Mouse (Mus musculus) liver, adult (tissue): ENCODE measurements around the gene Dnajc28.

Experiments used
- GATA4 ChIP-seq: IDR thresholded peaks from 2 replicates; pipeline ENCODE4 v1.6.1; 2014; ENCODE audit warnings: mild to moderate bottlenecking, low read length; ENCODE audit not compliant: insufficient replicate concordance

Gene Dnajc28

DNA sequence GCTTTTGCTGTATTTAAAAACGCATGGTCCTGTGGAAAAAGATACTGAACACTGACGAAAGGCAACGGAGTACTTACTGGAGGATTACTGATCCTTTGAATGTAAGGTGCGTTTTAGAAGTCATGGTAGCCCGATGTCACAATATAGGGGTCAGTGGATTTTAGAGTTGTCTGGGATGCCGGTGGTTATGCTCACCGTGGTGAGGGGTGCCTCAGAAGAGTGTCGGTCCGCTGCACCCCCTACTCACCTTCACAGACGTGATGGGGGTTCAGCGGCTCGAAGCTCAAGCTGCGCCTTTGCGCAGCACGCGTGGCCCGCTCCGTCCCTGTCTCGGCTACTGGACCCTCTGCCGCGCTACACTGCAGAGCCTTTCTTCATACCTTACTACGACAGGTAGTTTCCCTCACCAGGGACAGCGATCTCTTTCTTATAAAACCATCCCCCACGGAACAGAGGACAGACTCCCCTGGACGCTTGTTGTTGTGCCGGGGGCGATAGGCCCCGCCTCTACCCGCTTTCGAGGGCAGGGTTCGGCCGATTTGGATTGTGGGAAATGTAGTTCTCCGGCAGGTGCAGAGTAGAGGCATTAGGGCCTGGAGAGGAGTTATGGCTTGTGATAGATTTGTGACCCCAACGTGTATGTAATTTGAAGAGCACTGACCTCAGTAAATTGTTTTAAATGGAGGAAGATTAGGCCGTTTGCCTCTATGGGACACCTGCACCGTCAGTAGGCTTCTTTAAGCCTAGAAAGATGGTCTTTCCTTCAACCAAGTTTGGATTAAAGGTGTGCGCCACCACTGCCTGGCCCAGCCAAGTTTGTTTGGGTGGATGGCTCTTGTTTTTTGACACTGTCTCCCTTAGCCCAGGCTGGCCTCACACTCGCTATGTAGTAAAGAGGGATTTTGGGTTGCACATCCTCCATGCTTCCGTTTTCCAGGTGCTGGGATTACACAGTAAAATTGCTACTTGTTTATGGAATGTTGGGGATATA is at the start of gene Dnajc28:
TSS of gene Dnajc28 (minus strand) at position 516 of the 991 bp plus-strand sequence.
- peak; percentile 8; the same call in 1 of the 2 replicates for TF ChIP-seq GATA4

DNA sequence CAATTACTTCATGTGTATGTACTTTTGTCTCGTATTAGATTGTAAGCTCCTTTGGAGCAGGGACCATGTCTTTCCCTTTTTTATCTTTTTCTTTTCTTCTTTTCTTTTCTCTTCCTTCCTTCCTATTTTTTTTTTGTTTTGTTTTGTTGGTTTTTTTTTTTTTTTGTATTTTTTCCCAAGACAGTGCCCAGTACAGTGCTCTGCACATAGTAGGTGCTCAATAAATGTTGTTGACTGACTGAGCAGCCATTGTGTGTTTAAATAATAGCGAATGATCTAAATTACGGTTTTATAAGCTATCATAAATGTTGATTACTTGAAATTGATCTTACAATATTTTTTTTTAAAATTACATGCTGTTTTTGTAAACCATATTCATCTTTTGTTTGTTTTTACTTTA is 45.0 kb upstream of the Dnajc28 start:
- TF ChIP-seq GATA4: no peak

DNA sequence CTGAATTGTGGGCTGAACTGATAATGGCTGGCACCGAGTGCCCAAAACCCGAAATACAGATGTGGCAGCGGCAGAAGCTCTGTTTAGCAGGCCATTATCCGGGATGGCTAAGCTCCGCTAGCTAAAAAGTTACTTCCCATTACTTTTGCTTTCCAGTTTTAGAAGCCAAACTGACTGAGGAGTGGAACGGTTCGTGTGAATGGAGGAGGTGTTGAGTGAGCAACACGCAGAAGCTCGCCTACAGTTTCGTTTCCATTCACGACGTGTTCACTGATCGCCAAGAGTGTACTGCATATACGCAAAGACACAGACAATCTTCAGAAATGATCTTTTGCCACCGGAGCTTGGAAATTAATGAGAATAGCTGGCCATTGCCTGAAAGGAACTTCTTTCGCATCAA is 43.5 kb upstream of the Dnajc28 start:
- no peak for TF ChIP-seq GATA4

DNA sequence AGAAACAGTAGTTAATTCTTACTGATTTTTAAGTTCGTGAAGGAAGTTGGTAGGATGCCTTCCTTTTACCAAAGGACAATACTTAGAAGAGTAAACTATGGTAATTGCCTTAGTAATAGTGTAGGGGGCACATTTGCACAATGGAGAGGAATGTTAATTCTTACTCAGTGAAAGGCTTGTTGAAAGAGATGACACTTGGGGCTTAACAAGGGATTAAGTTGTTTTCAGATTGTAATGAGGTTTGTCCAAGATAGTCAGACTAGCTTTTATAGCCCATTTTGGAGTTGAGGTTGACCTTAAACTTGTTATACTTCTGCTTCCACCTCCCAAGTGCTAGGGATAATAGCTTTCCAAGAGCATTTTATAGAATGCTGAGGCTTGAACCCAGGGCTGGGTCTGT is 42.6 kb upstream of the Dnajc28 start:
- no peak for TF ChIP-seq GATA4

DNA sequence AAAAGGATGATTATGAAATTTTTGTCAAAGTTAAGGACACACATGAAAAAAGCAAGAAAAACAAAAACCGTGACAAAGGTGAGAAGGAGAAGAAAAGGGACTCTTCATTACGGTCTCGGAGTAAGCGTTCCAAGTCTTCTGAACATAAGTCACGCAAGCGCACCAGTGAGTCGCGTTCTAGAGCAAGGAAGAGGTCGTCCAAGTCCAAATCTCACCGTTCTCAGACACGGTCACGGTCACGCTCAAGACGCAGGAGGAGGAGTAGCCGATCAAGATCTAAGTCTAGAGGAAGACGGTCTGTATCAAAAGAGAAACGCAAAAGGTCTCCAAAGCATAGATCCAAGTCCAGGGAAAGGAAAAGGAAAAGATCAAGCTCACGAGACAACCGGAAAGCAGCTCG is 41.0 kb upstream of the Dnajc28 start:
- no peak for TF ChIP-seq GATA4

DNA sequence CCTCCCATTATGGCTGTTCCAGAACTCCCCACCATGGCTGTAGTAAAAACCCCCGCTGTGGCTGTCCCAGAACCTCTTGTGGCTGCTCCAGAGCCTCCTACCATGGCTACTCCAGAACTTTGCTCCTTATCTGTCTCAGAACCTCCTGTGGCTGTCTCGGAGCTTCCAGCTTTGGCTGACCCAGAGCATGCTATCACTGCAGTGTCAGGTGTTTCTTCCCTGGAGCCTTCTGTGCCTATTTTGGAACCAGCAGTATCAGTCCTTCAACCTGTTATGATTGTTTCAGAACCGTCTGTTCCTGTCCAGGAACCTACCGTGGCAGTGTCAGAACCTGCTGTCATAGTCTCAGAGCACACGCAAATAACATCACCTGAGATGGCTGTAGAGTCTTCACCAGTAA is 39.6 kb upstream of the Dnajc28 start:
- no peak for TF ChIP-seq GATA4

DNA sequence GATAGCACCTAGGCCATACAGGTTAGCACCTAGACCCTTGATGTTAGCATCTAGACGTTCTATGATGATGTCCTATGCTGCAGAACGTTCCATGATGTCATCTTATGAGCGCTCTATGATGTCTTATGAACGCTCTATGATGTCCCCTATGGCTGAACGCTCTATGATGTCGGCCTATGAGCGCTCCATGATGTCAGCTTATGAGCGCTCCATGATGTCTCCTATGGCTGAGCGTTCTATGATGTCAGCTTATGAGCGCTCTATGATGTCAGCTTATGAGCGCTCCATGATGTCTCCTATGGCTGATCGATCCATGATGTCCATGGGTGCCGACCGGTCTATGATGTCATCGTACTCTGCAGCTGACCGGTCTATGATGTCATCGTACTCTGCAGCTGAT is 38.5 kb upstream of the Dnajc28 start:
- TF ChIP-seq GATA4: no peak

GRCm38 (mm10) chr16:91655285-91655684 is 36.5 kb upstream of the Dnajc28 start:
- no peak for TF ChIP-seq GATA4

DNA sequence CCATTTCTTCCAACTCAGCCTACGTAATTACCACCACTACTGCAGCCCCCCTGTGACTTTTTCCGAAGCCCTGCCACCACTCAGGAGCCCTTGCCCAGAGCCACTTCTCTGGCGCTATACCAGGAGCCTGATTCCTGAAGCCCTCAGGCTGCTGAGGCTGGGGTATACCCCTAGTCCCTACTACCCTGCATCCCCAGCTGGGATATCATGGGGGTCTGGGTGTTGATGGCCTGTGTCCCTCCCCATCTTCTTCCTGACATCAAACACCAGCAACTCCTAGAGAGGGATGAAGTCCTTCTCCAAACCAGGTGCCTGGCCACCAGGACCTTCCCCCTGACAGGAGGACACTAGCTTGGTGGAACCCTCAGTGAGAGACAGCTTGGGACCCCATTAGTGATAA is 33.4 kb upstream of the Dnajc28 start:
- TF ChIP-seq GATA4: no peak

DNA sequence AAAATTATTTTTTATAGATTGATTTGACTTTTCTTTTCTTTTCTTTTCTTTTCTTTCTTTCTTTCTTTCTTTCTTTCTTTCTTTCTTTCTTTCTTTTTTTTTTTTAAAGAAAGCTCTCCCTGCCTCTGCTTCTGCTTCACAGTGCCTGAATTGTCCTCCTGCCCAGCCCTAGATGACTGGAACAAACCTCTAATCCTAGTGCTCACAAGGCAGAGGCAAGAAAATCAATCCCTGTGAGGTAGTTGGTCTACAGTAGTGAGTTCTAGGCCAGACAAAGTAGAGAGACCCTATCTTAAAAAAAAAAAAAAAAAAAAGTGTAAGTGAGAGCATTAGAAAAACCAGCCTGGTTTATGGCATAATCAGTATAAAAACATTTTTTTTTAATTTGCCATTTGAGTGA is 31.0 kb upstream of the Dnajc28 start:
- TF ChIP-seq GATA4: no peak

DNA sequence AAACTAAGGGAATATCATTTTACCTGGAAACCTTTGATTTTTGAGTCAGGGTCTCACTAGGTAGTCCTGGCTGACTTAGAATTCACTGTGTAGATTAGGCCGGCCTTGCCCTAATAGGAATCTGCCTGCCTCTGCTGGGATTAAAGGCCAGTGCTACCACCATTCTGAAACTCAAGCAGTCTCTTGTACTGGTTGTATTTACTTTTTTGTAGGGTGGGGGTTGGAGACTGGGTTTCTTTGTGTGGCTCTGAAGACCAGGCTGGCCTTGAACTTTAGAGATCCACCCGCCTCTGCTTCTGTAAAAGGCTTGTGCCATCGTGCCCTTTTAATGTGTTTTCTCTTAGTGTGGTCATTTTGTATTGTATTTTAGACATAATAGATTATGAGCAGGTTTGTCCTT is 30.4 kb upstream of the Dnajc28 start:
- TF ChIP-seq GATA4: no peak

GRCm38 (mm10) chr16:91648220-91648550 is 29.4 kb upstream of the Dnajc28 start:
- TF ChIP-seq GATA4: no peak

DNA sequence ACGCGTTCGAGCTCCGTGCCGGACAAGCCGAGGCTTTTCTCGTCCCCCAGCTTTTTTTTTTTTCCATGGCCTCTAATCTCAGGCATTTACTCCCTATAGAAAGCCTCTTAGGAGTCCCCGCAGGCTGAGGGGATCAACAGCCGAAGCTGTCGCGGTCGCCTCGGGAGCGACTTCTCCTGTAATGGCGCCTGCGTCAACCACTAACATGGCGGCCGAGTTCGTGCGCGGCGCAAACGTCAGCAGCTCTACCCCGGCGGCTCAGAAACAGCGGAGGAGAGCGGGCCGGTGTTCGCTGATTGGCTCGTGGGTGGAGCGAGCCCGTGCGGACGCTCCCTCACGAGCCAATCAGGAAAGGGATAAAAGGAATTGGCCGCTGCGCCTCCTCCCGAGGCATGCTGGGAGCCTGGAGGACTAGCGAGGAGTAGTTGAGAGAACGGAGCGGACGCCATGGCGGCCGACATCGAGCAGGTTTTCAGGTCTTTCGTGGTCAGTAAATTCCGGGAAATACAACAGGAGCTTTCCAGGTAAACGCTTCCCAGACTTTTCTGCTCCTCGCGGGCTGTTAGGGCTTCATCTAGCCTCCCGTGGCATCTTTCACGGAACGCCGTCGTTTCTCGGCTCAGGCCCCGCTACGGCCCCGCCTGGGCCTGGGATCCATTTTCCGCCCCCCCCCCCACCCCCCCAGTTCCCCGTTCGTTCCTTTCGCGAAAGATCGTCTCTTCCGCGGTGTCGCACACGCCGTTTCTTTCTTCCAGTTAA is 28.8 kb upstream of the Dnajc28 start, which contains the start of gene Son:
TSS of gene Son (plus strand) at position 46 of the 759 bp plus-strand sequence.
- no peak; the same call in 1 of the 2 replicates for TF ChIP-seq GATA4

DNA sequence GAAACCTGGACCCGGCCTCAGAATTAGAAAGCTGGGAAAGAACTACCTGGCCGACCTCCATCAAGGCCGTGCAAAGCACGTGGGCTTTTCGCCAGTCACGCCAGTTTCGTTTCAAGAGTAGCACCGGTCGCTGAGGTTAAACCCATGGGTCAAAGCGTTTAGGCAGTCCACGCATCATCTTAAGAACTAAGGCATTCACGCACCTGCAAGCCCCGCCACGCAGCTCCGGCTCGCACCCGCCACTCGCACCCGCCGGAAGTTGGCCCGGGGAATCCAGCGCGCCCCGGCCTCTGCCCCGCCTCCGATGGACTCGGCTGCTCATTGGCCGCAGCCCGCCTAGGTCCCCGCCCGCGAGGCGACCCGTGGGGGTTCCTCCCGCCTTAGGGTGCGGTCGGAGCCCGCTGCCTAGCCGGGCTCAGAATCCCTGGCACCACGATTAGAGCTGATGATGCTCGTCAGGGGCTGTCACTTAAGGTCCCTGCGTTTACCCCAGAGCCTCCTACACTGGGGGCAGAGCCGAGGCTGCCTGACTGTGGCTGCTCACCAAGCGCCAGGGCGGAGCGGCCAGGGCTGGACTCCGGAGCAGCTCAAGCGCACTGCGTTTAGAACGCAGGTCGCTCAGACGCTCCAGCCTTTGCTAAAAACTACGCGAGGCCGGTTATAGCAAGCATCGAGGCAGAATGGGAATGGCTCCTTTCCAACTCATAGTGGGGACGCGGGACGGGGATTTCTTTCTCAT is 28.0 kb upstream of the Dnajc28 start, which contains the start of gene Gart:
TSS of gene Gart (minus strand) at position 272 of the 739 bp plus-strand sequence.
- TF ChIP-seq GATA4: peak; percentile 54; the same call in 1 of the 2 replicates

GRCm38 (mm10) chr16:91645995-91646602 is 27.3 kb upstream of the Dnajc28 start:
- TF ChIP-seq GATA4: no peak
